Mouse (Mus musculus) urinary bladder, postnatal 4 days (tissue): ENCODE measurements around the gene Tmem121b.

Source experiments
- DNase-seq, 2 experiments: peaks; one replicate each; pipeline ENCODE4 v3.0.0; 2021 to 2022; ENCODE audit warnings: low spot score in 2 of 2

Gene Tmem121b

DNA sequence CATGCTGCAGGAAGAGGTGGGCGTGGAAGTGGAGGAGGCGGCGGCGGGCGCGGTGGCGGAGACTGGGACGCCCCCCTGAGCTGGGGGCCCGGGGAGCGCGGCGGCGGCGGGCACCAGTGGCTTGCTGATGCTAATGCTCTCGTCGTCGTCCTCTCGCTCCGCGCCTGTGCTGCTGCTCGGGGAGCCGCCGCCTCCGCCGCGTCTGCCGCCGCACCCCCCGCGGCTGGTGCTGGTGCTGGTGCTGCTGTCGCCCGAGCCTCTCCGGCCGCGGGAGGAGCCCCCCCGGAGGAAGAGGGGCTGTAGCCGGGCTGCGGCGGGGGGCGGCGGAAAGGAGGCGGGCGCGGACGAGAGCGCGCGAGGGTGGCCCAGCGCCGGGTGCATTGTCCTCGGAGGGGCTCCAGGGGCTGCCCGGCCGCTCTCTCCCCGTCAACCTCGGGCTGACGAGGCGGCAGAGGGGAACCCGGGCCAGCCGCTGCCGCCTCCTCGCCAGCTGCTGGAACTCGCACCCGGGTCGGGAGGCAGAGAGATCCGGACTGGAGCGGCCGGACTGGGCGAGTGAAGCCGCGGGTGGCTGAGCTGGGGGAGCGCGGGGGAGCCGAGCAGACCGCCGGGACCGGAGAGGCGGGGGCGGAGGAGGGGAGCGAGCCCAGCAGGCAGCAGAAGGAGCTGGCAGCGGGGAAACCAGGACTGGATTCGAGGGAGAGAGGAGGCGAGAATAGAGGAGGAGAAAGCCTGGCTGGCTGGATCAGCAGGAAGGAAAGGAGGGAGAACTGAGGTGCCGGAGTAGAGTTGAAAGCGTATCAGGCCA is at the start of gene Tmem121b:
Gene Tmem121b (minus strand): TSS at position 434 of the 808 bp plus-strand sequence.
- peak; percentile 64 to 69 for DNase-seq

DNA sequence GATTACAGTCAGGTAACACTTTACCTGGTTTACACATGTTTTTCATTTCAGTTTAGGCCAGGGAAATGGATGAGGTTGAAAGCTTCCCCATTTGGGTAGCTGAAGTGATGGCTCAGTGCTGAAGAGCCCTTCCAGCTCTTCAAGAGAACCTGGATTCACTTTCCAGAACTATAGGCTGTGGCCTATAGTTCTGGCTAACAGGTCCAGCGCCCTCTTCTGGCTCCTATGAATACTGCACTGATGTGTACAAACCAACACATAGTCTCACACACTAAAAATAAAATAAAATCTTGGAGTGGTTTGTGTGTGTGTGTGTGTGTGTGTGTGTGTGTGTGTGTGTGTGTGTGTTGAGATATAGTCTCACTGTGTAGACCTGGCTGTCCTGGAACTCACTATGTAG is 48.5 kb upstream of the Tmem121b start:
- no peak for DNase-seq

DNA sequence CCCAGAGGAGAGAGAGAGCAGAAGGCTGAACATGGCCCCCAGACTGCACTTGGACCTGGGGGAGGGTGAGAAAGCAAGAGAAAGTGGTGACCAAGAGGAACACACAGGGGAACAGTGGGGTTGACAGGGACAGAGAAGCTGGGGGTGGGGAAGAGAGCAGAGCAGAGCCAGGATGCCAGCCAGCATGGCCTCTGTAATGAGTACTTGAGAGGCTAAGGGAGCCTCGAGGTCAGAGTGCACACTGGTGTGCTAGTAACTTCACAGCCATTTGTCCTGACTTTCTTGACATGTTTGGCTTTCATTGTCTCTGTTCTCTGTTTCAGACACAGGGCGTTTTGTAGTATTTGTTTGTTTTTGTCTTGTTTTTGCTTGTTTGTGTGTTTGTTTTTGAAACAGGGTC is 47.8 kb upstream of the Tmem121b start:
- DNase-seq = no peak

DNA sequence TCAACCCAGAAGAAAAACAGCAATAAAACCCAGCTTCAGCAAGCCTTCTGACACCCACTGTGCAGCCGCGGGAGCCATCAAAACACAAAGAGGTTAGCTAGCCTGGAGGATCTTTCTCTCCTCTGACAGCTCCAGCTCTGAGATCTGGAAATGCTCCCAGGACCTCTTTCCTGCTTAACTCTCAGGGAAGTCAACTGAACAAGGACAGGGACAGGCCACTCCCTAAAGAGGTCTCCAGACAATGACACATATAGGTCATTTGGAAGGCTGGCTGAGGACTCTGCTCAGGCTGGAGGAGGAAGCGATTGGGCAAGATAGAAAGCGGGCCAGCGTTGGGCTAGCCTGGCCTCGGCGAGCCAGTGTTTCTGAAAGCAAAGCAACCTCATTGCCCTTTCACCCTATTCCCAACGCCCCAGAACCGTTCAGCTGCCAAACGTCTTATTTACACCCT is 46.2 kb upstream of the Tmem121b start:
- DNase-seq = no peak

DNA sequence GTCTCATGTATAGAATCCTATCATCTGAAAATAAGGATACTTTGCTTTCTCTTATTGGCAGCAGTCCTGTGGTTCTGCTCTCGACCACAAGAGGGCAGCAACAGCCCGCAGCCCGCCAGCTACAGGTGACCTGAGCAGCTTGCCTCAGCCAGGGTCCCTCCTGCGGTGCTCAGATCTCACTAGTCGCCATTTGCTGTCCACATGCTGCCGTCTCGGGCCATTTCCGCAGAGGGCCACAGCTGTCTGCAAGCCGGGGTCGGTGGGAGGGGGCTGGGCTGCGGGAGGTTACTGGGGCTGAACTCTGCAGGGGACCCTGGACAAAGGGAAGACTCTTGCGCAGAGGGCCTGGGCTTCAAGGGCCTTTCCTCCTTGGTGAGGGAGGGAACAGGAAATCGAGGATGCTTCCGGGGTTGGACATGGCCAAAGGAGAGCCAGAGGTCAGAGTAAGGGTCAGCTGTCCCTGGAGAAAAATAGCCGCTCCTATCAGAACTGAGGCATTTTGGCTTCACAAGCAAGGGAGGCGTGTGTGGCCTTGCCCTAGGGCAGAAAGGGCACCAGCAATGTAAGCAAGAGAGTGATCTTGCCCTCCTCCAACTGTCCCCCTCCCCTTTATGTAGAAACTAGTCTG is 45.6 kb upstream of the Tmem121b start:
- DNase-seq = peak; percentile 52 to 76

DNA sequence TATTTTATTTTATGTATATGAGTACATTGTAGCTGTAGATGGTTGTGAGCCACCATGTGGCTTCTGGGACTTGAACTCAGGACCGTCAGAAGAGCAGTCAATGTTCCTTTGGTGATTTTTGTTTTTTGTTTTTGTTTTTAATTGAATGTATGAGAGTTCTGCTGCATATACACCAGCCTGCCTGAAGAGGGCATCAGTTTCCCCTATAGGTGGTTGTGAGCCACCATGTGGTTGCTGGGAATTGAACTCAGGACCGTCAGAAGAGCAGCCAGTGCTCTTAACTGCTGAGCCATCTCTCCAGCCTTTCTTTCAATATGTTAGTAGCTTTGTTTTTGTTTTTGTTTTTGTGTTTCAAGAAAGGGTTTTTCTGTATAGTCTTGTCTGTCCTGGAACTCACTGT is 42.7 kb upstream of the Tmem121b start:
- DNase-seq = no peak

DNA sequence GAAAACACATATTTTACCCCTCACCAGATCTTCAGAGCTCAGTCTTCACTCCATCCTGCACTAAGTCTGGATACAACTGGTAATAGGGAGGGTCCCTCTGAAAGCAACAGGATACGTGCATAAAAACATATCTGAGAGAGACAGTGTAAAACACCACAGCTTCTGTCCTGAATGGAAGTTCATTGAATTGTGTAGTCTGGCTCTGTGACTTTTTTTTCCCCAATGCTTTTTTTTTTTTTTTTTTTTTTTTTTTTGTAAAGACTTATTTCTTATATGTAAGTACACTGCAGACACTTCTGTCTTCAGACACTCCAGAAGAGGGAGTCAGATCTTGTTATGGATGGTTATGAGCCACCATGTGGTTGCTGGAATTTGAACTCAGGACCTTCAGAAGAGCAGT is 39.0 kb upstream of the Tmem121b start:
- DNase-seq = no peak

DNA sequence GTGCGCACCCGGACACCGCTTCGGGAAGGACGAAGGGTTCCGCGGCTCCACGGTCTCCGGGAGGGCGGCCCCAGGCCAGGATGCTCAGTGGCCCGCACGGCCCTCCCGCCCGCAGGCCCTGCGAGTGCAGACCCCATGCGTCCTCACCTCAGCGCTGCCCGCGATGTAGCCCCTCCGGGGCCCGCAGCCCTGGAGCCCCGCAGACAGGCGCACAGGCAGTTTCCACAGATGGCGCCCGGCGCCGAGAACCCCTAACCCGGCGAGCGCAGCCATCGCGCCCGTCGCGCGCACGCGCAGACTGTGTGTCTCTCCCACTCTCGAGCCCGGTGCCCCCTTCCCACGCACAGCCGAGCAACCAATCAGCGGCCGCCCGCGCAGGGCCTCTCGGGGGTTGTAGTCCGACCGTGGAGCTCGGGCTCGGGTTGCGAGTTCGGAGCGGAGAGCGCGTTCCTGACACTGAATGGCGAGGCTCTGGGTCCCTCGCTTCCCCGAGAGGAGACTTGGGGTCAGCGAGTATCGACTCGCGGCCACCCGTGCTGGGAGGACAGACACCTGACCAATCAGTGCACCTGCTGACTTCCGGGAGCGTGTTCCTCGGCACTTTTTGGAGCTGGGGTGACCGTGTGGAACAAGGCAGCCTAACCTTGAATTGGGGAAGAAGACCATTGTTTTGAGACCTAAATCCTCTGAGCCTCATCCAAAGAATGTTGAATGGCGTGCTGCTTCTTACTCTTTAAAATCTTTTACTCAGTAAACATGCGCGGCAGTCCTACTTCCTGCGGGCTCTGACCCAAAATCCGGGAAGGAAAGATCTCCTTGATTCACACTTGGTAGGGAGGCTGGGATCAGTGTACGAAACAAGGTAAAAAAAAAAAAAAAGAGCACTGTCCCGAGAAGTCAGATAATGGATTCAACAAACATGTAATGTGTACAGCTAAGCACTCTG is 37.7 kb upstream of the Tmem121b start, which contains the start of gene Hdhd5:
Gene Hdhd5 (minus strand): TSS at position 300 of the 946 bp plus-strand sequence.
- DNase-seq = peak; percentile 88 to 93

DNA sequence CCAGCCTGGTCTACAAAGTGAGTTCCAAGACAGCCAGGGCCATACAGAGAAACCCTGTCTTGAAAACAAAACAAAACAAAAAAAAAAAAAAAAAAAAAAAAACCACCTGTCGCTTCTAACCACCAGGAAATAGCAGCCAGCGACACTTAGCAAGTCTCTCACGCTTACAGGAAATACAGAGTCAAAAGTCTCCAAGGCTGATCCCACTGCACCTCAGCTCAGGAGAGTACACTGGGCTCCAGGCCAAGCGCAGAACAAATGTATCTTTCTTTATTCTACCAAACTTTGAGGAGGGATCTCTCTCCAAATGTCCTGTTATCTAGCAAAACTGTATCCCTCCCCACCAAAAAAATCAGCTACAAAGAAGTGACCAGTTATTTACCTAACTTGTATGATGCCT is 35.5 kb upstream of the Tmem121b start:
- no peak for DNase-seq

DNA sequence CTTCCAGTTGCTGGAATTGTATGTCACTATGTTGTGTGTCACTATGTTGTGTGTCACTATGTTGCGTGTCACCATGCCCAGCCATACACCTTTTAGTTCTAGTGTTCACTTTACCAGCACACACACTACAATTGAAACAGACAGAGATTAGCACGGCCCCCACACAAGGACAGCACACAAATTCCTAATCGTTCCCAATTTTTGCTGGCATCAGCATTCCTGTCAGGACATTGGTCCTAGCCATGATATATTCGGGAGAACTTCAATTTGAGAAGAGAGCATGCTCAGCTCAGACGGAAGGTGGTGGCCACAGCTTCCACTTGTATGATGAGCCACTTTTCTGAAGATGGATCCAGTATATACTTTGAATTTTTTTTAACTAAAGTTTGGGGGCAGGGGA is 31.2 kb upstream of the Tmem121b start:
- DNase-seq = no peak

DNA sequence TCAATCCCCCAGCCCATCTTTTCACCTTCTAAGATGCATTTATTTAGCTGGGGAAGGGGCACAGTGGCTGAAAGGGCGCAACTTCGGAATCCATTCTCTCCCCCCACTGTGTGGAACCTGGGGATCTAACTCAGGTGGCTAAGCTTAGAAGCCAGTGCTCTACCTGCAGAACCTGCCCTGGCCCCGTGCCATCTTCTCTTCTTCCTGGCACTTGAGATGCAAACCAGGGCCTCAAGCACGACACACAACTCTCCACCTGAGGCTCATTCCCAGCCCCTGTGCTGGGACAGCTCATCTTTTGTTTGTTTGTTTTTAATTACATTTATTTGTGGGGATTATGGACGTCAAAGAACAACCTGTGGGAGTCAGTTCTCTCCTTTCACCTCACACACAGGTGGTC is 26.0 kb upstream of the Tmem121b start:
- DNase-seq = no peak

DNA sequence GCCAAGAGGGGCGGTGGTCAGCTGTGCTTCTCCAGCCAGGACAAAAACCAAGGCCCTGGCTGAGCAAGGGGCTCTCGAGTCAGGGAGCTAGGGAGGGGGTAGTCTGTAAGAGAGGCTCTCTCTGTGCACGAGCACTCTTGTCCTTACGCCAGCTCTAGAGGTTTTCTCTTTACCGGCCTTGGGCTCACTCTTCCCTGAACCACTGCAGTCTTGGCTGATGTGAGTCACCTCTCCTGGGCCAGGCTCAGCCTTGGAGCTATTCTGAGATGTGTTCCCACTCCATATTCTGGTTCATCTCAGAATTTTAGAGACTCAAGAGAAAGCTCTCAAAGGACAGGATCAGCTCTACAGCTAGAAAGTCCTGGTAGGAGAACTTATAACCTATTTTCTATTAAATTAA is 23.7 kb upstream of the Tmem121b start:
- no peak for DNase-seq

DNA sequence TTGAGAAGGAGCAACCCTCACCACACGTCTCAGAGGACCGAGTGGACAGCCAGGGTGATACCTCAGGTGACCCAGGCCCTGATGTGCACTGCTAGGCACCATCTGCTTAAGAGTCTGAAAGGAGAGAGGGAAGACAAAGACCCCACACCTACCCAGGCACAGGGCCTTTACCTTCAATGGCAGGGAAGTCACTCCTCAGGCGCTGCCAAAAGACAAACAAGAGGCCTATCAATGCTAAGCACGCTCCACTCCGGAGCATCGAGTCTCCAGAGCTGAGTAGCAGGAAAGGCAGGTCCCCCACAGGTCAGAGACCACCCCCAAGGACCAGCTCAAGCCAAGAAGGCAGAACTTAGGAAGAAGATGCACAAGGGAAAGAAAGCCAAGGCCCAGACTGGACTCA is 23.3 kb upstream of the Tmem121b start:
- DNase-seq = no peak

DNA sequence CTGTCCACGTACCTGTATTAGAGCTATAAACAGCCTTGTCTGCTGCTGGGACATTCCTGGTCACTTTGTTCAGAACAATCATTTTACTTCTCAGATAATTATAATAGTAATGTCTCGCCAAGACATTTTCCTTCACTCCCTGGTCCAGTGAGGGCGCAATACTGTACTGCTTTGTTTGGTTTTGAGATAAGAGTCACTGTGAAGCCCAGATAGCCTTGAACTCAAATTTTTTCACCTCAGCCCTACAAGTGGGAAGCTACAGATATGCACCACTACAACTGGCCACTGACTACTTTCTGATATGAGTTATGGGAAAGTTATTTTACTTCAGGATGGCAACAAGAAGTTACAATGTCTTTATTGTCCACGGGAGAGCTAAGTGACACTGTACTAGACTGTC is 22.8 kb upstream of the Tmem121b start:
- no peak for DNase-seq

DNA sequence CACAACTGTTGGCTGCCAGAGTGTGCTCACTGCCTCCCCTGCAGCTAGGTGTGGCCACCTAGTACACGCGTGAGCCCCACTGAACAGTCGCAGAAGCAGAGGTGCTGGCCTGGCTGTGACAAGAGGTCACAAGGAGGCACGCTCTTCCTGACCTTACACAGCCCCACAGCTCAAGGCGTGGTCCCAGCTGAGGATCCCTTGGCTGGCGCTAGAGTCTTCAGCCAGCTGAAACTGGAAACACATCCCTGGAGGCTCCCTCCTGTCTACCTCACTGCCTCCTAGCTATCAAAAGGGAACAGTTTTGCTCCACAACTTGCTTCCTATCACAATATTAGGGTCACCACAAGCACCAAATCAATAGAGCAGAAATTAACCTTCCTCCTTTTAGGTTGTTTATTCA is 17.6 kb upstream of the Tmem121b start:
- DNase-seq = no peak

DNA sequence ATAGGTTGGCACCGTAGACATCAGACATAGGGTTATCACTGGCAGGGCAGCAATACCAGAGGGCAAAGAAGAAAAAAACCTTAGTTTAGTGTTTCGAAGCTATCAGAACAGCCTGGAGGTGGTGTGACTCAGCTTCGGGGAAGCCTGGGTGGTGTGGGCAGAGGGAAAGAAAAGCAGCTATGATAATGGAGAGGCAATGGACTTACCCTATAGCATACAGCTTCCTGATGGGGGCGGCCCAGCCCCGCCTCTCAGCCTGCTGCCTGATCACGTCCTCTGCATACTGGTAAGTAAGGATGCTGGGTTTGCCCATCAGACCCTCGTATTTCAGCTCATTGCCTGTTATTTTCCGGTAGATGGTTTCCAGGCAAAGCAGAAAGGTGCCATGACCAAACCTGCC is 16.8 kb upstream of the Tmem121b start:
- DNase-seq = no peak

DNA sequence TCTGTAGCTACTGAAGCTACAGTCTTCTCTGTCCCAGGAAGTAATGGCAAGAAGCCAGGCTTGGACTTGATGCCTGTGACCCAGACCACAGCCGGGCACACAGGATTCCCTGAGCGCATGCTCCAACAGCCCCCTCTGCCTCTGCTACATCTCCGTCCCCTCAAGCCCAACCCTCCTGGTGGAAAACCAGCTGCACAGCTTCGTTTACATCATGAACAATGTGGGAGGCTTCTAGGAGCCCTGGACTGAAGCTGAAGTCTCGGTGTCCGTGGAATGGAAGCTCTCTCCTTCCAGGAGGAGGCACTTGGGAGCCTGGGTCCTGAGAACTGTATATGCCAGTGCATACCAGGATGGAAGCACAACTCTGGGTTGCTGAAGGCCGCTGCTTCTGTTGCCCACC is 16.4 kb upstream of the Tmem121b start:
- no peak for DNase-seq

DNA sequence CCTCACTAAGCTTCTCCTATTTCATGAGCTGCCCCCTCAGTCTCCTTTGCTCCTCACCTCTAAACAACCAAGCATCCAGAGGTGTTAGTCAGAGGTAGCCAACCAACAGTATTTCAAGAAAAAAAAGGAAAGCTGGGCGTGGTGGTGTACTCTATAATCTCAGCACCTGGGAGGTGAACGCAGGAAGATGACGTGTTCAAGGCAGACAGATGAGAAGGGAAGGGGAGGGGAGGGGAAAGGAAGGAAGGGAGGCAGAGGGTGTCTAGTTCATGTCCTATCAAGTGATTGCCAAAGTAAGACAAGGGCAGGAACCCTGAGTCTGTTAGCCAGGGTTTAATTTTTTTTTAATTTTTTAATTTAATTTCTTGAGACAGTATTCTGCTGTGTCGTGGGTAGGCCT is 15.0 kb upstream of the Tmem121b start:
- no peak for DNase-seq

DNA sequence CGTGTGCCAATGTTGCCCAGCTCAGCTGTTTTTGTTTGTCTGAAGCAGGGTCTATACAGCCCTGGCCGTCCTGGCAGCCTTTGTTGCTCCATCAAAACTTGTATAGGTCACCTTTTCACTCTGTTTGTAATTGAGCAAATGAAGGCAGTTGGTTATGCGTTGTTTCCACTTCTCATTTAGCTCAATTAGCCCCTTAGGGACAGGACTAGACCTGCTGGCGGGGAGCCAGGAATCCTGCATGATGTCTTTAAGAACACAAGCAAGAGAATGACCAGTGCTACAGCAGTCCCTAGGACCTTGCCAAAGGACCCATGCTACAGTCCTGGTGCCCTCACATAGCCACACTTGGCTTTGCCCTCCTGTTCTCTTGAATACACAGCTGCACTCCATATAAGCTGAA is 11.9 kb upstream of the Tmem121b start:
- no peak for DNase-seq

DNA sequence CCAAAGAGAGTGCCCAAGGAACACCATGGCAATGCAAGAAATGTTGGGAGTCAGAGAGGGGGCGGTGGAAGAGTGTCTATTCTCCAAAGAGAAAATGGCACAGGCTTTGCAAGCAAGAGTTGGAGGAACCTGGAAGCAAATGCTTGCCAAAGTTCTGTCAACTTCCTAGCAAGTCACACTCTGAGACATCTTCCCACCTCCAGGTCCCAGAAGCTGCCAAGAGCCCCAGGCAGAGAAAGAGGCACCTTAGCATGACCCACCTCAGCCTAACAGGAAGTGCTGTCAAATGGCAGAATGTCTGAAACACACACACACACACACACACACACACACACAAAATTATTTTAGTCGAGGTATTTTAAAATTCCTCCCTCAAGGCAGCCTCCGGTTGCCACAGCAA is 10.4 kb upstream of the Tmem121b start:
- DNase-seq = no peak

DNA sequence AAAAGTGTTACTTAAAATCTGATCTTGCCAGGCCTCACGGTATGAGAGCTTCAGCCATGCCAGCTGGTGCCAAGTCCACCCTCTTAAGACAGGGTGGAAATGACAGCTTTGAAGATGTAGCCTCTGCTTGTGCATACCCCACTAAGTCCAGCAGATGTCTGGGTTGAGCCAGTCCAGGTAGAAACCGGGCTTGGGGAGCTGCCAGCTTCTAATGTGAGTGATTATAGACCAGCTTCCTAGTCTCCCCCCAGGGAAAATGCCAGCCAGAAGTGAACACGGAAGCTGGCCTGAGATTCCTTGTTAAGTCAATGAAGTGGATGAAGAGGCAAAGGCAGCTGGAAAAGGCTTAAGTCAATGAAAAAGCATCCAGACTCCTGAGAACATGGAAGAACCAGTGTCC is 2.9 kb upstream of the Tmem121b start:
- DNase-seq = no peak
